Mouse (Mus musculus): ENCODE data around the gene Gm10100. TPM values are rescaled to one million over a fixed set of nuclear protein-coding genes. Genes with fewer than 3 reads are reported as not detected.

Gene Gm10100
- not detected in 2 replicates for polyA plus RNA-seq (2012; rRNA removed; ENCODE audit: low replicate concordance)

DNA sequence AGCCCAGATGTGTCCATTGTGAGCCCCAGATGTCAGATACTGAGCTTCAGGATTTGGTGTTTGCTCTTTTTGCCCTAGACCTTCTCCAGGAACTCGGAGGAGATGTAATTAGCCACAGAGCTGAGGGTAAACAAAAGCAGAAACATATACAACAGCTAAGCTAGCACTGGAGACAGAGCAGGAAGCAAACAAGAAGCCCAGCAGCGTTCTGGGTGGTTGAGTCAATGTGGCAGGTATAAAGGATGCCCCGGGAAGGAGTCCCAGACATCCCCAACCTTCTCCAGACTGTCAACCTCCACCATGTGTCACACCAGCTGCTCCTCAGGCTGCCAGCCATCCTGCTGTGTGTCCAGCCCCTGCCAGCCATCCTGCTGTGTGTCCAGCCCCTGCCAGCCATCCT lies at the start of gene Gm10100:
Gene Gm10100, plus strand, starts transcription at position 301 of the 400 bp plus-strand sequence.

DNA sequence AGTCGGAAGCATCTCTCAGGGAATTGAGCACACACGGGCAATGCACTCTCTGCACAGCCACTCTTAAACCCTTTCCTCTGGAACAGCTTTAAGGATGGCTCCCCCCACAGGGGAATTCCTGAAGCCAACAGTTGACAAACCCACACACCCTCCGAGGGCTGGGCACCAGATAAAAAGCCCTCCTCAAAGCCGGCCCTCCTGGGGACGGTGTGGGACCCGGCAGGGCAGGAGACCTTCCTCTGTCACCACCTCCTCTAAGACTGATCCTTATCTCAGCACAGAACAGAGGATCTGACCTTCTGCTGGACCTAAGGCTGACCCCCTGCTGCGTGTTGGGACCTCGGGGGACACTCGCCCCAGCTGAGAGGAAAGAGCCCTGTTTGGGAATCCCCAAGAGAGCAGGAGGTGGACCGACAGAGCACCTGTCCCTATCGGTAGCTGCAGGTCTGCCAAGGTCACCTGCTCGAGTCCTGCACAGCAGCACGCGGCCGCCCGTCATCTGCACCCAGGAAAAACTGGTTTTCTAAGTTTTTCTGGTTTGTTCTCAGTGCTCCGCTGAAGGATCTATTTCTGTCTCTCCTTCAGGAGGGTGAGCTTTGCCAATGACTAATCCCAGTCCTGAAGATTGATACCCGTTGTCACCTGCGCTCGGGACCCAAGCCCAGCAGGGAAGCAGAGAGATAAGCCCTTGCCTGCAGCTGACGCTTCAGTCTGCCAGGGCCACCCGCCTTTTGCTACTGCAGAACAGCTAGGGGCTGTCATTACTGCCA lies 40.2 kb upstream of the Gm10100 start, which contains the start of gene Tspear:
Gene Tspear, plus strand, starts transcription at position 675 of the 770 bp plus-strand sequence.

DNA sequence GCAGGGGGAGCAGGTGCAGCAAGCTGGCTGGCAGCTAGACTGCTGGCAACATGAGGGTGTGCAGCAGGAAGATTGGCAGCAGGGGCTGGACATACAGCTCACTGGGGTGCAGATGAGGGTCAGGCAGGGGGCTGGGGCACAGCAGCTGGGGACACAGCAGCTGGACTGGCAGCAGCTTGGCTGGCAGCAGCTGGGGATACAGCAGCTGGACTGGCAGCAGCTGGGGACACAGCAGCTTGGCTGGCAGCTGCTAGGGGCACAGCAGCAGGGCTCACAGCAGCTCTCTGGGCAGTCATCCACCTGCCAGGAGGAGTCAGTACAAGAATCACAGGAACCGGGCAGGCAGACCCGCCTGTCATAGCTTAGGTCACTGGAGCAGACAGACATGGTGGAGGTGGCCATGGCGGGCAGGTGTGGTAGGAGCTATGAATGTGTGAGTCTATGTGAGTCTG lies 35.9 kb upstream of the Gm10100 start, which contains the start of gene Gm19402:
Gene Gm19402, minus strand, starts transcription at position 402 of the 452 bp plus-strand sequence.

DNA sequence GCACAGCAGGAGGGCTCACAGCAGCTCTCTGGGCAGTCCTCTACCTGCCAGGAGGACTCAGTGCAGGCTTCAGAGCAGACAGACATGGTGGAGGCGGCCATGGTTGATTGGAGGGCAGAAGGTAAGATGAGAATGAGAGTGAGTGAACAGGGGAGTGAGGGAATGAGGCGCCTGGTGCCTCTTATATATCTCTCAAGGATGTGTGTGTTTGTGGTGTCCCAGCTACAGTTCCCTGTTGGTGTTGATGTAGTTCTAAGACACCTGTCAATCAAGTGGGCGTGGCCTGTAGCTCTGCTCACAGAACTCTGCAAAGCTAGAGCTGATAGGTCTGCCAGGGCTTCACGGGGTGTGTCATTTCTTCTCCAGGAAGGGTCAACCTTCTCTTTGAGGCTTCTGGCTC lies 29.2 kb upstream of the Gm10100 start, which contains the start of gene Gm9508:
Gene Gm9508, minus strand, starts transcription at position 101 of the 400 bp plus-strand sequence.

DNA sequence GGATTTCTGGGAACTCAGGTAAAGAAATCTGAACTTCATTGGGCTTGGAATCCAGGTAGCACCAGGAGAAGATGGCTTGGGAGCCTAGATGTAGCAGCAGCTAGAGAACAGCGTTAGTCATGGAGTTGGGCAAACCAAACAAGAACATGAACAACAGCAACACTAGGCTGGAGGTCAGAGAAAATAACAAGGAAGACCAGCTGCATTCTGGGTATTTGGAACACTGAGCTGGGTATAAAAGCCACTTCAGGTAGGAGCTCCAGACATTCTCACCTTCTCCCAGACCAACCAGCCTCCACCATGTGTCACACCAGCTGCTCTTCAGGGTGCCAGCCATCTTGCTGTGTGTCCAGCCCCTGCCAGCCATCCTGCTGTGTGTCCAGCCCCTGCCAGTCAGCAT lies 20.0 kb upstream of the Gm10100 start, which contains the start of gene Gm10272:
Gene Gm10272, plus strand, starts transcription at position 301 of the 400 bp plus-strand sequence.

DNA sequence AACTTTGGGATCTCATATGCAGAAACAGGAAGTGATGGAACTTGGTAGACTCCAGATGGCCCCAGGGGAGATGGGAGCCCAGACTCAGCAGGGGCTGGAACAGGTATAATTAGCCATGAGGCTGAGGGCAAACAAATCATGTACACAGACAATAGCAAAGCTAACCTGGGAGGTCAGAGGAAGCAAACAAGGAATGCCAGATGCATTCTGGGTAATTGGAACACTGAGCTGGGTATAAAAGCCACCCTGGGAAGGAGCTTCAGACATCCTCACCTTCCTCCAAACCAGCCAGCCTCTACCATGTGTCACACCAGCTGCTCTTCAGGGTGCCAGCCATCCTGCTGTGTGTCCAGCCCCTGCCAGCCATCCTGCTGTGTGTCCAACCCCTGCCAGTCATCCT lies 15.1 kb upstream of the Gm10100 start, which contains the start of gene Gm10024:
Gene Gm10024, plus strand, starts transcription at position 301 of the 400 bp plus-strand sequence.

DNA sequence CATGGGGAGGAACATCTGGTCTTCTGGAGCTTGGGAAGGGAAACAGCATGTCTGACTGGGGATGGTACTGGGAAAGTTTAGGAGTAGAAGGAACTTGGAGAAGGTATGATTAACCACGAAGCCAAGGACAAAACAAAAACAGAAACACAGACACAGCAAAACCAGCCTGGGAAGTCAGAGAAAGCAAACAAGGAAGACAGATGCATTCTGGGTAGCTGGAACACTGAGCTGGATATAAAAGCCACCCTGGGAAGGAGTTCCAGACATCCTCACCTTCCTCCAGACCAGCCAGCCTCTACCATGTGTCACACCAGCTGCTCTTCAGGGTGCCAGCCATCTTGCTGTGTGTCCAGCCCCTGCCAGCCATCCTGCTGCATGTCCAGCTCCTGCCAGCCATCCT lies 10.8 kb upstream of the Gm10100 start, which contains the start of gene Gm10142:
Gene Gm10142, plus strand, starts transcription at position 301 of the 400 bp plus-strand sequence.

DNA sequence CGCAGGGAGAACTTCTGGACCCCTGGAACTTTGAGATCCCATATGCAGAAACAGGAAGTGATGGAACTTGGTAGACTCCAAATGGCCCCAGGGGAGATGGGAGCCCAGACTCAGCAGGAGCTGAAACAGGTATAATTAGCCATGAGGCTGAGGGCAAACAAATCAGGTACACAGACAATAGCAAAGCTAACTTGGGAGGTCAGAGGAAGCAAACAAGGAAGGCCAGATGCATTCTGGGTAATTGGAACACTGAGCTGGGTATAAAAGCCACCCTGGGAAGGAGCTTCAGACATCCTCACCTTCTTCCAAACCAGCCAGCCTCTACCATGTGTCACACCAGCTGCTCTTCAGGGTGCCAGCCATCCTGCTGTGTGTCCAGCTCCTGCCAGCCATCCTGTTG lies 6.0 kb upstream of the Gm10100 start, which contains the start of gene Krtap12-1:
Gene Krtap12-1, plus strand, starts transcription at position 301 of the 400 bp plus-strand sequence.

DNA sequence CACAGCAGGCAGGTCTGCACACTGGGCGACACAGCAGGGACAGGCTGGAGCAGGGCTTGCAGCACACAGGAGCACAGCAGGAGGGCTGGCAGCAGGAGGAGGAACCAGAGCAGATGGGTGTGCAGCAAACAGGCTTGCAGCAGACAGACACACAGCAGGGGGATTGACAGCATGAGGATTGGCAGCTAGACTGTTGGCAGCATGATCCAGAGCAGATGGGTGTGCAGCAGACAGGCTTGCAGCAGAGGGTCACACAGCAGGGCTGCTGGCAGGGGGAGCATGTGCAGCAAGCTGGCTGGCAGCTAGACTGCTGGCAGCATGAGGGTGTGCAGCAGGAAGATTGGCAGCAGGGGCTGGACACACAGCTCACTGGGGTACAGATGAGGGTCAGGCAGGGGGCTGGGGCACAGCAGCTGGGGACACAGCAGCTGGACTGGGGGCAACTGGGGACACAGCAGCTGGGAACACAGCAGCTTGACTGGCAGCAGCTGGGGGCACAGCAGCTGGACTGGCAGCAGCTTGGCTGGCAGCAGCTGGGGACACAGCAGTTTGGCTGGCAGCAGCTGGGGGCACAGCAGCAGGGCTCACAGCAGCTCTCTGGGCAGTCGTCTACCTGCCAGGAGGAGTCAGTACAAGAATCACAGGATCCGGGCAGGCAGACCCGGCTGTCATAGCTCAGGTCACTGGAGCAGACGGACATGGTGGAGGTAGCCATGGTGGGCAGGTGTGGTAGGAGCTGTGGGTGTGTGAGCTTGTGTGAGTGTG lies 15.8 kb downstream of the Gm10100 start, which contains the start of gene Gm18596:
Gene Gm18596, minus strand, starts transcription at position 715 of the 765 bp plus-strand sequence.

DNA sequence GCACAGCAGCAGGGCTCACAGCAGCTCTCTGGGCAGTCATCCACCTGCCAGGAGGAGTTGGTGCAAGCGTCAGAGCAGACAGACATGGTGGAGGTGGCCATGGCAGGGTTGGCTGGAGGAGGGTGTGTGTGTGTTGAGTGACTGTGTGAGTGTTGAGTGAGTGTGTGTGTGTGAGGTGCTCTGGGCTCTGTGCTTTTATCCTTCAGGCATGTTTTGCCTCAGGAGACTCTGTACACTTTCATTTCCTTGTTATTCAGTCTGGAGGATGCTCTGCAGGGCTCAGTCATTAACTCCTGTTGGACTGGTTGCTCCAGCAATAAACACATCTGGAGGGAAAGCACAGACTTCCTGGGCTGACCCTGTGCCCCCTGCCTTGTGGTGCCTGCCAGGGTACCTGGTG lies 25.0 kb downstream of the Gm10100 start, which contains the start of gene Gm9736:
Gene Gm9736, minus strand, starts transcription at position 101 of the 400 bp plus-strand sequence.

DNA sequence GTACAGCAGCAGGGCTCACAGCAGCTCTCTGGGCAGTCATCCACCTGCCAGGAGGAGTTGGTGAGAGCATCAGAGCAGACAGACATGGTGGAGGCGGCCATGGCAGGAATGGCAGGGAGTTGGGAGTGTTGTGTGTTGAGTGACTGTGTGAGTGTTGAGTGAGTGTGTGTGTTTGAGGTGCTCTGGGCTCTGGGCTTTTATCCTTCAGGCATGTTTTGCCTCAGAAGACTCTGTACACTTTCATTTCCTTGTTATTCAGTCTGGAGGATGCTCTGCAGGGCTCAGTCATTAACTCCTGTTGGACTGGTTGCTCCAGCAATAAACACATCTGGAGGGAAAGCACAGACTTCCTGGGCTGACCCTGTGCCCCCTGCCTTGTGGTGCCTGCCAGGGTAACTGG lies 33.3 kb downstream of the Gm10100 start, which contains the start of gene Gm3233:
Gene Gm3233, minus strand, starts transcription at position 101 of the 400 bp plus-strand sequence.

DNA sequence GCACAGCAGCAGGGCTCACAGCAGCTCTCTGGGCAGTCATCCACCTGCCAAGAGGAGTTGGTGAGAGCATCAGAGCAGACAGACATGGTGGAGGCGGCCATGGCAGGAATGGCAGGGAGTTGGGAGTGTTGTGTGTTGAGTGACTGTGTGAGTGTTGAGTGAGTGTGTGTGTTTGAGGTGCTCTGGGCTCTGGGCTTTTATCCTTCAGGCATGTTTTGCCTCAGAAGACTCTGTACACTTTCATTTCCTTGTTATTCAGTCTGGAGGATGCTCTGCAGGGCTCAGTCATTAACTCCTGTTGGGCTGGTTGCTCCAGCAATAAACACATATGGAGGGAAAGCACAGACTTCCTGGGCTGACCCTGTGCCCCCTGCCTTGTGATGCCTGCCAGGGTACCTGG lies 44.9 kb downstream of the Gm10100 start, which contains the start of gene Gm3238:
Gene Gm3238, minus strand, starts transcription at position 101 of the 400 bp plus-strand sequence.

Other genes with a start within 250 kb of the Gm10100 start
- gene Fam207a, start 210.7 kb upstream of the Gm10100 start, polyA plus RNA-seq (2012; rRNA removed; ENCODE audit: low replicate concordance): 19.1 and 32.2 TPM in 2 replicates
- 24.9 and 35.8 TPM in 2 replicates for gene Itgb2, start 196.2 kb upstream of the Gm10100 start, polyA plus RNA-seq (2012; rRNA removed; ENCODE audit: low replicate concordance)
- gene Pttg1ip, start 144.8 kb upstream of the Gm10100 start, polyA plus RNA-seq (2012; rRNA removed; ENCODE audit: low replicate concordance): 234 and 258 TPM in 2 replicates
- gene Sumo3, start 120.4 kb upstream of the Gm10100 start, polyA plus RNA-seq (2012; rRNA removed; ENCODE audit: low replicate concordance): 253 and 352 TPM in 2 replicates
- 0.84 TPM in 1 of 2 replicates, not detected in the other for gene Gm49325, start 120.3 kb upstream of the Gm10100 start, polyA plus RNA-seq (2012; rRNA removed; ENCODE audit: low replicate concordance)
- 60.5 and 66.2 TPM in 2 replicates for gene Ube2g2, start 104.2 kb upstream of the Gm10100 start, polyA plus RNA-seq (2012; rRNA removed; ENCODE audit: low replicate concordance)
- 1.1 TPM in 1 of 2 replicates, not detected in the other for gene Tspear, start 39.9 kb upstream of the Gm10100 start, polyA plus RNA-seq (2012; rRNA removed; ENCODE audit: low replicate concordance)
- gene Gm19402, start 35.7 kb upstream of the Gm10100 start, polyA plus RNA-seq (2012; rRNA removed; ENCODE audit: low replicate concordance): not detected in 2 replicates
- gene Gm9508, start 29.3 kb upstream of the Gm10100 start, polyA plus RNA-seq (2012; rRNA removed; ENCODE audit: low replicate concordance): not detected in 2 replicates
- gene Gm10272, start 19.9 kb upstream of the Gm10100 start, polyA plus RNA-seq (2012; rRNA removed; ENCODE audit: low replicate concordance): not detected in 2 replicates
- gene Gm10024, start 15.0 kb upstream of the Gm10100 start, polyA plus RNA-seq (2012; rRNA removed; ENCODE audit: low replicate concordance): not detected in 2 replicates
- gene Gm10142, start 10.7 kb upstream of the Gm10100 start, polyA plus RNA-seq (2012; rRNA removed; ENCODE audit: low replicate concordance): not detected in 2 replicates
- gene Krtap12-1, start 5.9 kb upstream of the Gm10100 start, polyA plus RNA-seq (2012; rRNA removed; ENCODE audit: low replicate concordance): not detected in 2 replicates
- gene Gm18596, start 16.2 kb downstream of the Gm10100 start, polyA plus RNA-seq (2012; rRNA removed; ENCODE audit: low replicate concordance): not detected in 2 replicates
- gene Gm9736, start 24.9 kb downstream of the Gm10100 start, polyA plus RNA-seq (2012; rRNA removed; ENCODE audit: low replicate concordance): not detected in 2 replicates
- gene Gm3233, start 33.2 kb downstream of the Gm10100 start, polyA plus RNA-seq (2012; rRNA removed; ENCODE audit: low replicate concordance): not detected in 2 replicates
- gene Gm3238, start 44.8 kb downstream of the Gm10100 start, polyA plus RNA-seq (2012; rRNA removed; ENCODE audit: low replicate concordance): not detected in 2 replicates
- gene Gm7138, start 50.5 kb downstream of the Gm10100 start, polyA plus RNA-seq (2012; rRNA removed; ENCODE audit: low replicate concordance): not detected in 2 replicates
- gene Gm3250, start 56.1 kb downstream of the Gm10100 start, polyA plus RNA-seq (2012; rRNA removed; ENCODE audit: low replicate concordance): not detected in 2 replicates
- gene Gm7137, start 61.7 kb downstream of the Gm10100 start, polyA plus RNA-seq (2012; rRNA removed; ENCODE audit: low replicate concordance): not detected in 2 replicates
- not detected in 2 replicates for gene Gm9639, start 68.6 kb downstream of the Gm10100 start, polyA plus RNA-seq (2012; rRNA removed; ENCODE audit: low replicate concordance)
- gene Gm19668, start 72.6 kb downstream of the Gm10100 start, polyA plus RNA-seq (2012; rRNA removed; ENCODE audit: low replicate concordance): not detected in 2 replicates
- not detected in 2 replicates for gene Gm9507, start 85.4 kb downstream of the Gm10100 start, polyA plus RNA-seq (2012; rRNA removed; ENCODE audit: low replicate concordance)
- not detected in 2 replicates for gene Gm2696, start 88.2 kb downstream of the Gm10100 start, polyA plus RNA-seq (2012; rRNA removed; ENCODE audit: low replicate concordance)
- not detected in 2 replicates for gene Krtap10-4, start 100.6 kb downstream of the Gm10100 start, polyA plus RNA-seq (2012; rRNA removed; ENCODE audit: low replicate concordance)
- not detected in 2 replicates for gene Krtap10-10, start 109.5 kb downstream of the Gm10100 start, polyA plus RNA-seq (2012; rRNA removed; ENCODE audit: low replicate concordance)
- not detected in 2 replicates for gene Gm36176, start 120.3 kb downstream of the Gm10100 start, polyA plus RNA-seq (2012; rRNA removed; ENCODE audit: low replicate concordance)
- not detected in 2 replicates for gene Gm10318, start 126.4 kb downstream of the Gm10100 start, polyA plus RNA-seq (2012; rRNA removed; ENCODE audit: low replicate concordance)
- gene Gm3285, start 135.5 kb downstream of the Gm10100 start, polyA plus RNA-seq (2012; rRNA removed; ENCODE audit: low replicate concordance): not detected in 2 replicates
- 7.8 and 12.9 TPM in 2 replicates for gene Lrrc3, start 176.1 kb downstream of the Gm10100 start, polyA plus RNA-seq (2012; rRNA removed; ENCODE audit: low replicate concordance)
- gene Trpm2, start 244.1 kb downstream of the Gm10100 start, polyA plus RNA-seq (2012; rRNA removed; ENCODE audit: low replicate concordance): 0.69 and 2.5 TPM in 2 replicates

Measured in subcutaneous adipose tissue, adult 2 months (tissue).